Mouse (Mus musculus): ENCODE measurements at regions not wholly inside any gene's neighbourhood (a gene's known extent, or its start where the extent isn't known, plus 50 kb on each side); places are given as distances from the start of the nearest gene placed in this dataset.

GRCm38 (mm10) chr12:86830247-86830585, 54.4 kb downstream of the Irf2bpl start:
- no peak for ATAC-seq (replicated peaks)
- peak overlapping the region; percentile 22 for H3K27ac ChIP-seq
- peaks cover 52% of the 10 kb centered on the region for H3K4me1 ChIP-seq

GRCm38 (mm10) chr12:86829581-86830246, 54.9 kb downstream of the Irf2bpl start:
- Histone ChIP-seq H3K27me3 (replicated peaks) (no peaks in the 10 kb centered on the region), H3K4me2 (no peak overlapping the region), H3K36me3 (replicated peaks) (no peaks in the 10 kb centered on the region), H3K4me1 (peaks cover 57% of the 10 kb centered on the region), H3K27ac (peak overlapping the region; percentile 22), H3K9me3 (no peaks in the 10 kb centered on the region), H3K9ac (no peak overlapping the region), H3K4me3 (no peak overlapping the region)
- 54% methylated on average over 16 of the region's 16 CpGs for WGBS
- ATAC-seq (replicated peaks), result no peak

More at GRCm38 (mm10) chr12:86830247-86830585, 54.4 kb downstream of the Irf2bpl start:
- no peak overlapping the region for H3K4me2 ChIP-seq
- no peak overlapping the region for H3K9ac ChIP-seq
- no peaks in the 10 kb centered on the region for H3K9me3 ChIP-seq
- H3K4me3 ChIP-seq, result no peak overlapping the region
- H3K36me3 ChIP-seq (replicated peaks), result no peaks in the 10 kb centered on the region
- H3K27me3 ChIP-seq (replicated peaks), result no peaks in the 10 kb centered on the region
- WGBS, result 48% methylated on average over 8 of the region's 8 CpGs

- no peaks in the 10 kb centered on the region for H3K9me3 ChIP-seq
- no peaks in the 10 kb centered on the region for H3K36me3 ChIP-seq (replicated peaks)
- H3K27me3 ChIP-seq (replicated peaks), result no peaks in the 10 kb centered on the region
- no peak overlapping the region for H3K4me2 ChIP-seq
- no peak overlapping the region for H3K9ac ChIP-seq
- ATAC-seq (replicated peaks), result no peak
- 59% methylated on average over 2 of the region's 2 CpGs for WGBS
- H3K27ac ChIP-seq, result peak overlapping the region; percentile 96
- no peak overlapping the region for H3K4me3 ChIP-seq
- peaks cover 64% of the 10 kb centered on the region for H3K4me1 ChIP-seq
Observed at GRCm38 (mm10) chr12:86827241-86827606, 57.4 kb downstream of the Irf2bpl start.

- no peak for ATAC-seq (replicated peaks)
- Histone ChIP-seq H3K27ac (peak overlapping the region; percentile 96), H3K27me3 (replicated peaks) (no peaks in the 10 kb centered on the region), H3K4me1 (peaks cover 62% of the 10 kb centered on the region), H3K4me2 (no peak overlapping the region), H3K36me3 (replicated peaks) (no peaks in the 10 kb centered on the region), H3K9ac (no peak overlapping the region), H3K9me3 (no peaks in the 10 kb centered on the region), H3K4me3 (no peak overlapping the region)
- 37% methylated on average over 13 of the region's 13 CpGs for WGBS
Observed at GRCm38 (mm10) chr12:86826420-86827240, 58.0 kb downstream of the Irf2bpl start.

GRCm38 (mm10) chr12:86825584-86826419, 58.8 kb downstream of the Irf2bpl start:
- Histone ChIP-seq H3K9ac (no peak overlapping the region), H3K4me1 (peaks cover 66% of the 10 kb centered on the region), H3K4me2 (no peak overlapping the region), H3K4me3 (no peak overlapping the region), H3K9me3 (no peaks in the 10 kb centered on the region), H3K27me3 (replicated peaks) (no peaks in the 10 kb centered on the region), H3K27ac (peak overlapping the region; percentile 96), H3K36me3 (replicated peaks) (no peaks in the 10 kb centered on the region)
- ATAC-seq (replicated peaks), result no peak
- 25% methylated on average over 6 of the region's 6 CpGs for WGBS

- H3K4me3 ChIP-seq, result no peak overlapping the region
- peak overlapping the region; percentile 96 for H3K27ac ChIP-seq
- peaks cover 59% of the 10 kb centered on the region for H3K4me1 ChIP-seq
- peak overlapping the region; percentile 42 for H3K4me2 ChIP-seq
- H3K9ac ChIP-seq, result no peak overlapping the region
- no peaks in the 10 kb centered on the region for H3K9me3 ChIP-seq
- peak; percentile 40 for ATAC-seq (replicated peaks)
- 3% methylated on average over 14 of the region's 14 CpGs for WGBS
- H3K27me3 ChIP-seq (replicated peaks), result no peaks in the 10 kb centered on the region
- no peaks in the 10 kb centered on the region for H3K36me3 ChIP-seq (replicated peaks)
Observed at GRCm38 (mm10) chr12:86824860-86825583, 59.6 kb downstream of the Irf2bpl start.

GRCm38 (mm10) chr12:86823855-86824589, 60.6 kb downstream of the Irf2bpl start:
- Histone ChIP-seq H3K27me3 (replicated peaks) (no peaks in the 10 kb centered on the region), H3K27ac (peak overlapping the region; percentile 96), H3K36me3 (replicated peaks) (no peaks in the 10 kb centered on the region), H3K4me3 (peak overlapping the region; percentile 13), H3K9me3 (no peaks in the 10 kb centered on the region), H3K4me2 (peak overlapping the region; percentile 42), H3K4me1 (peaks cover 57% of the 10 kb centered on the region), H3K9ac (peak overlapping the region; percentile 27)
- under 1% methylated on average over 27 of the region's 29 CpGs for WGBS
- peak; percentile 92 for ATAC-seq (replicated peaks)

GRCm38 (mm10) chr12:86823488-86823854, 61.1 kb downstream of the Irf2bpl start:
- 2% methylated on average over 4 of the region's 4 CpGs for WGBS
- Histone ChIP-seq H3K36me3 (replicated peaks) (no peaks in the 10 kb centered on the region), H3K9me3 (no peaks in the 10 kb centered on the region), H3K27ac (peak overlapping the region; percentile 96), H3K4me3 (peak overlapping the region; percentile 13; the same call in 1 of the 2 replicates), H3K4me2 (peak overlapping the region; percentile 42), H3K27me3 (replicated peaks) (no peaks in the 10 kb centered on the region), H3K4me1 (peaks cover 62% of the 10 kb centered on the region), H3K9ac (0 out of 2 replicates have a peak overlapping the region, but pooled peaks have one; percentile 27)
- ATAC-seq (replicated peaks), result peak; percentile 32

GRCm38 (mm10) chr12:86821183-86821582, 63.4 kb downstream of the Irf2bpl start:
- no peak for ATAC-seq (replicated peaks)
- H3K4me1 ChIP-seq, result peaks cover 74% of the 10 kb centered on the region
- no peaks in the 10 kb centered on the region for H3K27me3 ChIP-seq (replicated peaks)
- peak overlapping the region; percentile 69 for H3K27ac ChIP-seq
- H3K36me3 ChIP-seq (replicated peaks), result no peaks in the 10 kb centered on the region
- no peak overlapping the region for H3K9ac ChIP-seq
- H3K4me2 ChIP-seq, result no peak overlapping the region
- H3K4me3 ChIP-seq, result no peak overlapping the region
- no peaks in the 10 kb centered on the region for H3K9me3 ChIP-seq
- WGBS, result 28% methylated on average over 6 of the region's 6 CpGs

GRCm38 (mm10) chr12:86819568-86819967, 65.0 kb downstream of the Irf2bpl start:
- H3K36me3 ChIP-seq (replicated peaks), result no peaks in the 10 kb centered on the region
- ATAC-seq (replicated peaks), result no peak
- H3K27ac ChIP-seq, result no peak overlapping the region
- H3K9ac ChIP-seq, result no peak overlapping the region
- 96% methylated on average over 6 of the region's 6 CpGs for WGBS
- no peak overlapping the region for H3K4me3 ChIP-seq
- peaks cover 76% of the 10 kb centered on the region for H3K4me1 ChIP-seq
- H3K27me3 ChIP-seq (replicated peaks), result no peaks in the 10 kb centered on the region
- H3K4me2 ChIP-seq, result no peak overlapping the region
- no peaks in the 10 kb centered on the region for H3K9me3 ChIP-seq

GRCm38 (mm10) chr12:86819163-86819562, 65.4 kb downstream of the Irf2bpl start:
- peaks cover 74% of the 10 kb centered on the region for H3K4me1 ChIP-seq
- no peak overlapping the region for H3K4me2 ChIP-seq
- H3K9ac ChIP-seq, result no peak overlapping the region
- H3K9me3 ChIP-seq, result no peaks in the 10 kb centered on the region
- no peak overlapping the region for H3K4me3 ChIP-seq
- 90% methylated on average over 5 of the region's 5 CpGs for WGBS
- H3K27ac ChIP-seq, result no peak overlapping the region
- no peaks in the 10 kb centered on the region for H3K27me3 ChIP-seq (replicated peaks)
- ATAC-seq (replicated peaks), result no peak
- no peaks in the 10 kb centered on the region for H3K36me3 ChIP-seq (replicated peaks)

All from midbrain, embryonic 15.5 days (tissue).